Mouse (Mus musculus) brain, embryonic 18.5 days (tissue): ENCODE results near the gene 4930550C14Rik.
A peak's percentile ranks its signal among the peaks of the same experiment; 100 is the strongest.

Experiments
- DNase-seq: peaks from one replicate; pipeline ENCODE4 v3.0.0-alpha.2; 2012; ENCODE audit warnings: low read depth, low spot score

Gene 4930550C14Rik

DNA sequence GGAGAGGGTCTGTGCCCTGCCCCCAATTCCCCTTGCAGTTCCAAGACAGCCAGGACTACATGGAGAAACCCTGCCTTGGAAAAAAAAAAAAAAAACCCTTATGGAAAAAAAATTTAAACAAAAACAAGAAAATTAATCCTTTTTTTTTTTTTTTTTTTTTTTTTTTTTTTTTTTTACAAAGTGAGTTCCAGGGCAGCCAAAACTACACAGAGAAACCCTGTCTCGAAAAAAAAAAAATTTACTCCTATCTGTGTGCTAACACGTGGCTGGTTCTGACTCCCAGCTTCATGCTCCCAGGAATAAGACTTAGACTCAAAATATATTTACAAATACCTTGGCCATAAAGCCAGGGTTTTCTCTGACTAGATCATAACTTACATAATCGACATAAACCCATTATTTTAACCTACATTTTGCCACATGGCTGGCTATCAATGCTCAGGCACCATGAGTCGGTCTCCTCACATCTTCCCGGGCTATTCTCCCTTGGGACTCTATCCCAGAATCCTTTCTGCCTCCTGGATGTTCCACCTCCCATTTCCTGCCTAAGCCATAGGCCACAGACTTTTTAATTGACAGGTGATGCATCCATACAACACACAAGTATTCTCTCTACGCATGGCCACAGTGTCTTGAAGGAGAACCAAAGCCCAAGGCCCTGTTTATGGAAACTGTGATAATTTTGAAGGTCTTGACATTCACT lies 2.1 kb downstream of the 4930550C14Rik start:
- DNase-seq = no peak

GRCm38 (mm10) chr9:53404753-53405722 lies 2.9 kb downstream of the 4930550C14Rik start:
- peak; percentile 86 for DNase-seq

DNA sequence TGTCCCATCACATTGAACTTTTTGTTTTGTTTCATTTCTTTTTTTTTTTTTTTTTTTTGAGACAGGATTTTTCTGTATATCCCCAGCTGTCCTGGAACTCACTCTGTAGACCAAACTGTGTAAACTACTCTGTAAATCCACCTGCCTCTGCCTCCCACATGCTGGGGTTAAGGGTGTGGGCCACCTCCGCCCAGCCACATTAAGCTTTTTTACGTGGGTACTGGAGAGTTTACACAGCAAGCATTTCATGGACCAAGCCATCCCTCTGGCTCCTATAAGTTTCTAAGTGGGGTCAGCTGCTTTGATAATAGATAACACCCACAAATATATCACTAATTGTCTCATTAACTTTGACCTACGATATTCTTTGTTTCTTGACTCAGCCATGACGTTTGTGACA lies 6.4 kb downstream of the 4930550C14Rik start:
- DNase-seq = no peak

GRCm38 (mm10) chr9:53408953-53409361 lies 6.8 kb downstream of the 4930550C14Rik start:
- no peak for DNase-seq

DNA sequence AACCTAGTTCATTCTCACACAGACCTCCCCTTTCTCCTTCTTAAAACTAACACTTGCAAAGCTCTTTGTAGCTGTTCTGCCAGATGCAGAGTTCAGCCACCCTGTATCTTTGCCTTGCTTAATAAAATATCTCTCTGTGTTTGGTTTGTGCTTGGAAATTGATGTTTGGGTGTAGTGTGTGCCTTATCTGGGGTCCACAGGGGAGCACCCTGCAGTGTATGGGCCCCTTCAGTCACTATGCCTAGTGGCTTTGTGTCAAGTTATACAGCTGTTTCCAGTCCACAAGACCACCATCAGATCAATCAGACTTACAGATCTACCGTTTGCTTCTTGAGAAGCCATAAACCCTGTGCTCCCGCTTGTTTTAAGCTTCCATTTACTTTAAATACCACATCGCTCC lies 7.3 kb downstream of the 4930550C14Rik start:
- no peak for DNase-seq

DNA sequence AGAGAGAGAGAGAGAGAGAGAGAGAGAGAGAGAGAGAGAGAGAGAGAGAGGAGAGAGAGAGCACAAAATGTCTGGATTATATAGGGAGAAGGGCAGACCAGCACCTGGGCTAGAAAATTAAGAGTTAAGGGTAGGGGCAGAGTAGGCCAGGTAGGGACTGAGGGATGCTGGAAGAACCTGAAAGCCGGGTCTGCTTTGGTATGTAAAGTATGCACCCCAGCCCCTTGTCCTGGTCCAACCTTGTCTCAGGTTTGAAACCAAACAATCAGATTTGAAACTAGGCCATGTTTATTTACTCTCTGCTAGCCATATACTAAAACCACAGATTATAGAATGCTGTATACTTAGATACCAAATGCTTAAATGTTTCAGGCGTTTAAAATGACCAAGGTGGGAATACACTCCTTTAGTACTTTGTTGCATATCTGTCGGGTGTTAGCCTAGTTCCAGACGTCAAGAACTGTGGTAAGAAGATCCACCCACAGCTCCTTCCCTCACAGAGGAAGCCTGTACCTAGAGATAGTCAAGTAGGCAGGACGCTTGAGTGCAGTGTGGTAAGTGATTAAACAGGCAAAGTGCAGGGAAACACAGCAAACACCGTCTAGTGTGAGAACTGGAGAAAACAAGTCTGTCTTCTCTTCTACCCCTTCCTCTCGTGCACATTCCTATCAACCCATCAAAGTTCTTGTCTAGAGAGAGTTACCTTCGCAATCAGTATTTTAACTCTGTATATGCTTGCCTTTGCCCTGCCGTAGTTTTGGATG lies 20.2 kb downstream of the 4930550C14Rik start:
- no peak for DNase-seq

DNA sequence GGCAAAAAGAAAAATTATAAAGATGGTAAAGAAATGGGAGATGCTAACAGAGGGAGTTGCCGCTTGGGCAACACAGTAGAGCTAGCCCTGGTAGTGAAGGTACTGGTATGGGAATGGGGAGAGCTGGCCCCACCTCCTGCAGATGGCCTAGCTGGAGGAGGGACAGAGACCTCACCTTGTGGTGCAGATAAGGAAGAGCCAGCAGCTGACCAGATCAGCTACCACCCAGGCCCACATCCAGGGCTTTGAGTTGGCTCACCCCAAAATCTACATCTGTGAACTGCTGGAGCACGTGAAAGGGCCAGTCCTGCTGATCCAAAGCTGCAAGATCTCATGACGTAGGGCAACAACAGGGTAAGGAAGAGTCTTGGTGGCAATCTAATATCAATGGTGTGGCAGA lies 24.6 kb downstream of the 4930550C14Rik start:
- DNase-seq = no peak

DNA sequence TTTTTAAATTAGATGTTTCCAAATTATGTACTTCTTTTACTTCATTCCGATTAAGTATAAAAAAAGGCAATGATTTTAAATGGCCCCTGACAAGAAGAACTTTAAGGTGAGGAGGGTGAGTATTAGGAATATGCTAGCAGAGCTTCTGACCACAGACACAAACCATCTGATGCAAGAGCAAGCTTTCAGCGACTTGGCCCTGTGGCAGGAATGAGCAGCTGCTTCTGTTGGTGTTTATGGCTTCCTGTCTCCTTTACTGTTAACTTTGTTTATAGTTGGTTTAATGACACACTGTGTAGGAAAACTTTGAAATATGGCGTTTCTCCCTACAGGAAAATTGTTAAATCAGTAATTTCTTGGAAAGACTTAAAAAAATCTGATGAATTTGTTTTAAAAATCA lies 25.5 kb downstream of the 4930550C14Rik start:
- DNase-seq = no peak

GRCm38 (mm10) chr9:53435830-53436570 lies 33.9 kb downstream of the 4930550C14Rik start:
- DNase-seq = no peak

GRCm38 (mm10) chr9:53450609-53451008 lies 48.5 kb downstream of the 4930550C14Rik start:
- no peak for DNase-seq

DNA sequence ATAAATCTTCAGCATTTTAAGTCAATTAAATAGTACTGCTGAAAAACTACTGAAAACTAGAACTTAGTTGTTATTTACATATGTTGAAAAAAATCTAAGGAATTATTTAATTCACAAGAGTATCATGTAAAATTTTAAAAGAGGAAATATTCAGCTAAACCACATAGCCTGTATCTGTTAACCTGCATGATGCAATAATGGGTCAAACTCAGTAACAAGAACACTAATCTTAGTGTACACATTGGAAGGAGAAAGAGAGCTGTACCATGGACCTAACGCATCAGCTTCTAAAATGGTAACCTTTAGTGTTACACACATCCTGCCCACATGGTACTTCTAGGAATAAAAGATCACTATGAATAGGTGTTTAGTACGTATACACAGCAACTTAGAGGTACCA lies 49.9 kb downstream of the 4930550C14Rik start:
- no peak for DNase-seq

DNA sequence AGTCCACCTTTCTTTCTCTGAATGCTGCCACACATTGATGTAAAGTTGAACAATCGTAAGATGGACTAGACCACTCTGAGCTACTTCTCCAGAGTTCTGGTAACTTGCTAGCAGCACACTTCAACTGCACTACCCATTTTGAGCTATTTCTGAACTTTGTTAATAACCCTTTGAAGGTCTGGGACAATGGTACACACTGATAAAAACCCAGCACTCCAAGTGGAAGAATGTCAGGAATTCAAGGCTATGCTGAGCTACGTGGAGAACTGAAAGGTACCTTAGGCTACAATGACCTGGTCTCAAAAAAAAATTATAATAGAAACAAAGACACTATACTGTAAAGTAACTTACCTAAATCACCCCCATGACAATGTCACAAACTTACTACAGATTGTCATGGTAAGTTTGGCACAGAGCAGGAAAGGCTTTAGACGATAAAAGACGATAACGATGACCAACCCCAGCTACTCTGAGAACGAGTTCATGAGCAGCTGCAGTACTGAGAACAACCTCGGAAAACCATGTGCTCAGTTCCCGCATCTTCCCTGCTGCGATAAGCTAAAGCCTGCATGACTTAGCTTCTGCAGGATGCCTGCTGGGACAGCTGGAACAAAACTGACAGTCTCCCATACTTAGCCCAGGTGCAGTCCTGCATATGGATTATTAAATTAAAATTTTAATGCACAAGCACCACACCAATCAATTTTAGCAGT lies 70.8 kb downstream of the 4930550C14Rik start:
- DNase-seq = no peak
